Mouse (Mus musculus) thymus, adult 2 months (tissue): ENCODE results near the gene Ppm1h.

Experiments used
- CTCF ChIP-seq: fragments of 200-500 bp; IDR thresholded peaks from 2 replicates; pipeline ENCODE4 v1.5.1; 2012; ENCODE audit warnings: mild to moderate bottlenecking, control low read depth, low read length, moderate library complexity, borderline replicate concordance; ENCODE audit not compliant: control insufficient read depth, poor library complexity, insufficient read depth; ENCODE audit errors: extremely low read depth
- POLR2A ChIP-seq: fragments of 200-500 bp; IDR thresholded peaks from 2 replicates; pipeline ENCODE4 v1.6.1; 2012; ENCODE audit warnings: mild to moderate bottlenecking, low read length, control low read depth, moderate library complexity; ENCODE audit not compliant: control insufficient read depth, poor library complexity, insufficient read depth; ENCODE audit errors: extremely low read depth

- TF ChIP-seq CTCF (no peak), POLR2A (no peak)
These were observed 91.8 kb downstream of the Ppm1h start for GRCm38 (mm10) chr10:122770337-122770736.
